Mouse (Mus musculus) testis, adult 2 months (tissue): ENCODE measurements at regions not wholly inside any gene's neighbourhood (a gene's known extent, or its start where the extent isn't known, plus 50 kb on each side); places are given as distances from the start of the nearest gene placed in this dataset.

Experiments
- H3K27ac ChIP-seq: fragments of 200-500 bp; 2 replicates; pipeline ENCODE4 v1.5.1; 2012; ENCODE audit warnings: low read depth, low read length; ENCODE audit not compliant: control insufficient read depth, insufficient read depth
- H3K27me3 ChIP-seq: fragments of 200-500 bp; 2 replicates; pipeline ENCODE4 v1.6.1; 2012; ENCODE audit warnings: mild to moderate bottlenecking, low read length, moderate library complexity; ENCODE audit not compliant: control insufficient read depth, insufficient read depth
- H3K36me3 ChIP-seq: fragments of 200-500 bp; 2 replicates; pipeline ENCODE4 v1.6.1; 2012; ENCODE audit warnings: mild to moderate bottlenecking, low read length; ENCODE audit not compliant: control insufficient read depth, insufficient read depth
- H3K4me1 ChIP-seq: fragments of 200-500 bp; 2 replicates; pipeline ENCODE4 v1.6.1; 2012; ENCODE audit warnings: low read length; ENCODE audit not compliant: control insufficient read depth, insufficient read depth
- H3K4me3 ChIP-seq: fragments of 200-500 bp; 2 replicates; pipeline ENCODE4 v1.5.1; 2012; ENCODE audit warnings: low read depth, mild to moderate bottlenecking, low read length, moderate library complexity, mixed read lengths; ENCODE audit not compliant: control insufficient read depth
- CTCF ChIP-seq: fragments of 200-500 bp; IDR thresholded peaks from 2 replicates; pipeline ENCODE4 v1.5.1; 2012; ENCODE audit warnings: low read depth, mild to moderate bottlenecking, inconsistent platforms, low read length, moderate library complexity; ENCODE audit not compliant: control insufficient read depth, insufficient read depth, insufficient replicate concordance
- POLR2A ChIP-seq: fragments of 200-500 bp; IDR thresholded peaks from 2 replicates; pipeline ENCODE4 v1.6.1; 2012; ENCODE audit warnings: low read depth, mild to moderate bottlenecking, inconsistent platforms, low read length, moderate library complexity; ENCODE audit not compliant: control insufficient read depth

DNA sequence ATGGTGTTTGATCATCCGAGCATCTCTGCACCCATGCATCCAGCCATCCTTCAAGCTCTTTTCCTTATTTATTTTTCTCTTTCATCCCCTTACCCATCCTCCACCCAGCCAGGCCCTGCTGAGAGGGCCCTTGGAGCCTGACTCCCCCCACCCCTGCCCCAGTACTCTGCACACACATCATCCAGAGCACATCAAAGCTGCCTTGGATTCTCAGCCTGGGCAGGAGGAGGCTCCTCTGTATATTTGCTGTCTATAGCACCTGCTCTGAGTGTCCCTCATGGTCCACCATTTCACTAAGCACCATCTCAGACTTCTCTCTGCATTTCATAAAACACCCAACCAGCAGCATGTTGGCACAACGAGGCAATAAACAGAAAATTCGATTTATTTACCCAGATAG is 101.9 kb downstream of the Mn1 start:
- TF ChIP-seq POLR2A (no peak), CTCF (no peak)
- Histone ChIP-seq H3K36me3 (no peaks in the 10 kb centered on the region), H3K4me3 (no peak overlapping the region), H3K4me1 (no peaks in the 10 kb centered on the region), H3K27ac (no peak overlapping the region), H3K27me3 (no peaks in the 10 kb centered on the region)

DNA sequence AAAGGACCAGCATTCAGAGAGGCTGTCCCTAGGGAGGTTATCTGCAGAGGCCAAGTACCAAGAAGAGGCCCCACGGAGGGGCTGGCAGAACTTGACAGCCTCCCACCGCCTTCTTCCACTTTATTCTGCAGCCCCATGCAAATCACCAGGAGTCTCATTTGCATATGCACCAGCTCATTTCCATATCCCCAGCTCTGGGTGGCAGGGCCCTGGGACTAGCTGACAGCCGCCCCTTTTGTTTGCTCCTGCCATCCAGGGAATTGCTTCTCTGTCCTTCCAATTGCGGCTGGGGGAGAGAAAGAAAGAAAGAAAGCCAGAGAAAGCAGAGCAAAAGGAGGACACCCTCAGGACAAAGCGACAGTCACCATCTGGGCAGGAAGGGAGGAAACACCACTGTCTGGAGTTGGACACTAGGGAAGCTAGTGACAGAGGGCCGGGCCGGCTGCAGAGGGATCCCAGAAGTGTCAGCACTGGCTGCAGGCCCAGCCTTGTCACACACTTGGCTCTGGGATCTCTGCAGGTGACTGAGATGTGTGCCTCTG is 102.4 kb downstream of the Mn1 start:
- TF ChIP-seq CTCF (no peak), POLR2A (no peak)
- H3K36me3 ChIP-seq = no peaks in the 10 kb centered on the region
- H3K27ac ChIP-seq = no peak overlapping the region
- no peak overlapping the region for H3K4me3 ChIP-seq
- no peaks in the 10 kb centered on the region for H3K4me1 ChIP-seq
- no peaks in the 10 kb centered on the region for H3K27me3 ChIP-seq

- TF ChIP-seq CTCF (no peak), POLR2A (no peak)
- H3K27me3 ChIP-seq = no peaks in the 10 kb centered on the region
- H3K4me3 ChIP-seq = no peak overlapping the region
- H3K27ac ChIP-seq = no peak overlapping the region
- H3K4me1 ChIP-seq = no peaks in the 10 kb centered on the region
- H3K36me3 ChIP-seq = no peaks in the 10 kb centered on the region
These were observed 104.7 kb downstream of the Mn1 start for GRCm38 (mm10) chr5:111521866-111522265.

DNA sequence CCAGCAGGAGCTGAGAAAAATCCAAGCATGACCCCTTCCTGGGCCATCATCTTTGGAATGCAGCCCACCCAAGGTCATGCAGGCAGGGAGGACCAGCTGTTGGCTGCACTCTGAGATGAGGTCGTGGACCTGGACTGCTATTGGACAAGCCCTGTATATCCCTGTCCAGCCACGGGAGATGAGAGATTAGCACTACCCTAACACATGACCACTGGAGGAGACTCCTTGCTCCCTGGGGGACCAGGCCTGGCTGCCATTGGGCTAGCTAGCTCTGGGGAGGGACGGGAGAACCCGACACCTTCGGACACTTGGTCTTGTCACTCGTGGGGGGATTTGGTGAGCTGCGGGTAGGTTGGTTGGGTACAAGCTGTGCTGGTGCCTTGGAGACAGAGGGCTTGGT is 105.4 kb downstream of the Mn1 start:
- Histone ChIP-seq H3K36me3 (no peaks in the 10 kb centered on the region), H3K4me3 (no peak overlapping the region), H3K4me1 (no peaks in the 10 kb centered on the region), H3K27me3 (no peaks in the 10 kb centered on the region), H3K27ac (no peak overlapping the region)
- TF ChIP-seq POLR2A (no peak), CTCF (no peak)

DNA sequence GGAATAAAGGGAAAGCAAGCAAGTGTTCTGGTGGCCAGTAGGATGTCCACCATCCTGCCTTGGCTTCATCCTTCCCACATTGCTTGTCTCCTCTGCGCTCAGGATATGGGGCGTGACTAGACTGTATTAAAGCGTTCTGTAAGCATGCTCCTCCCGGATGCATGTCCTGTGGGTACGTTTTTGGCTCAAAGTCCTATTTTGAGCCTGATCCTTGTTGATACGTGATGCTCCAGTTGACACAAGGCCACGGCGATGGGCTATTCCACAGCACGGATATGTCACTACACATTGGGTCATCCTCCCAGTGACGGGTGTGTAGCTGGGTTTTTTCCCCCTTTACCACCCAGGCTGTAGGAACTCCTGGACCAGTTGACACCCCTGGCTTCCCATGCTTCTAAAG is 110.6 kb downstream of the Mn1 start:
- TF ChIP-seq CTCF = no peak
- no peak for TF ChIP-seq POLR2A
- H3K4me3 ChIP-seq = no peak overlapping the region
- H3K4me1 ChIP-seq = peaks cover 3% of the 10 kb centered on the region; the same call in 1 of the 2 replicates
- no peaks in the 10 kb centered on the region for H3K36me3 ChIP-seq
- no peaks in the 10 kb centered on the region for H3K27me3 ChIP-seq
- no peak overlapping the region for H3K27ac ChIP-seq

GRCm38 (mm10) chr5:111529096-111529495 is 111.9 kb downstream of the Mn1 start:
- H3K27ac ChIP-seq = no peak overlapping the region
- no peak overlapping the region for H3K4me3 ChIP-seq
- H3K27me3 ChIP-seq = no peaks in the 10 kb centered on the region
- TF ChIP-seq POLR2A (no peak), CTCF (no peak)
- peaks cover 3% of the 10 kb centered on the region; the same call in 1 of the 2 replicates for H3K4me1 ChIP-seq
- no peaks in the 10 kb centered on the region for H3K36me3 ChIP-seq

DNA sequence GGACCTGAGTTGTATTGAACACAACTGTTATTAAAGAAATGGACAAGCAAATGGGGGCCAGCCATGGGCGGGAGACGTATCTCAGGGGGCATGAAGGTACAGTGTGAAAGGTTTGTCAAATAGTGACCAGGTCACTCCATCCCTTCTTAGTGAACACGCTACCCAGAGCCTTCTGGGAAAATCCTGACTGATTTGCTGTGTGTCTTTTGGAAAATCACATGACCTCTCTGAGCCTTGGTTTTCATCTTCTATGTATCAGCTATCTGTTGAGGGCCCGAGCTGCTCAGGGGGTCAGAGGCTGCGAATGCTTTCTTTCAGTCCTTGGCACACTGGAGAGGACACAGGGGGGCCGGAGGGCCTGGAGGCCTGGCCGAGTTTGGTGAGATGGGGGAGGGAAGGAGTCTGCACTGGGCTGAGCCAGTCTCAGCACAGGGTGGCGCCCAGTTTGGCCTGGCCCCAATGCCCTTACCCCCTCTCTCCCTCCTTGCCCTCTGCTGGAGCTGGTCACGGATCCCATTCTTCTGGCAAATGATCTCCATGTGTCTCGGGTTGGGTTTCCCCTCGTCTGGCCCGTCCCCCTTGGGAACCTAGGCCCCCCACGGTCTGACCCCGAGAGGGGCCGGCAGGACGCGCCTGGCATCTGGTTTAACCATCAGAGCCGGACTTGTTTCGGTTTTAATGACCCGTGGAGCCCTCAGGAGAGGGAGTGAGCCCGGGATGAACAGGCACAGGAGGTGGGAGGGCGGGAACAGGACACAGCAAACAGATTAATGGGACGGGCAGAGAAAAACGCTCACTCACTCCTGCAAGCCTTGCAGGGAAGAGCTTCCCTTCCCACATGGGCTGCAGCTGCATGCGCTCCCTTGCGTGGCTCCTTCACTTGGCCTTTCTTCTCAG is 113.7 kb downstream of the Mn1 start:
- no peaks in the 10 kb centered on the region for H3K27me3 ChIP-seq
- H3K4me3 ChIP-seq = no peak overlapping the region
- H3K4me1 ChIP-seq = peaks cover 3% of the 10 kb centered on the region; the same call in 1 of the 2 replicates
- no peaks in the 10 kb centered on the region for H3K36me3 ChIP-seq
- no peak overlapping the region for H3K27ac ChIP-seq
- TF ChIP-seq POLR2A (no peak), CTCF (no peak)
